Mouse (Mus musculus) splenic B cell, adult 2 months (primary cell): ENCODE measurements around the gene Gm17268.
A peak's percentile ranks its signal among the peaks of the same experiment; 100 is the strongest.

ENCODE experiments used
- DNase-seq: peaks from one replicate; pipeline ENCODE4 v3.0.0-alpha.2; 2011; ENCODE audit warnings: low read depth, low spot score
- H3K27me3 ChIP-seq: 2 replicates; pipeline ENCODE4 v1.6.1; 2012; ENCODE audit warnings: mild to moderate bottlenecking, low read length, moderate library complexity, mixed read lengths; ENCODE audit not compliant: control insufficient read depth, poor library complexity, insufficient read depth, severe bottlenecking
- H3K36me3 ChIP-seq: 2 replicates; pipeline ENCODE4 v1.6.1; 2012; ENCODE audit warnings: mild to moderate bottlenecking, low read length, moderate library complexity, mixed read lengths; ENCODE audit not compliant: control insufficient read depth, poor library complexity, insufficient read depth, severe bottlenecking

The Gm17268 gene

GRCm38 (mm10) chr11:82038535-82038934, at the start of gene Gm17268:
Gene Gm17268, minus strand, starts transcription at chr11:82038562.
- DNase-seq = no peak
- H3K27me3 ChIP-seq = no peaks in the 10 kb centered on the region

GRCm38 (mm10) chr11:82084360-82084759, 46.0 kb upstream of the Gm17268 start:
- Histone ChIP-seq H3K36me3 (no peaks in the 10 kb centered on the region), H3K27me3 (no peaks in the 10 kb centered on the region)
- DNase-seq = no peak

More at GRCm38 (mm10) chr11:82038535-82038934, at the start of gene Gm17268:
- no peaks in the 10 kb centered on the region for H3K36me3 ChIP-seq

DNA sequence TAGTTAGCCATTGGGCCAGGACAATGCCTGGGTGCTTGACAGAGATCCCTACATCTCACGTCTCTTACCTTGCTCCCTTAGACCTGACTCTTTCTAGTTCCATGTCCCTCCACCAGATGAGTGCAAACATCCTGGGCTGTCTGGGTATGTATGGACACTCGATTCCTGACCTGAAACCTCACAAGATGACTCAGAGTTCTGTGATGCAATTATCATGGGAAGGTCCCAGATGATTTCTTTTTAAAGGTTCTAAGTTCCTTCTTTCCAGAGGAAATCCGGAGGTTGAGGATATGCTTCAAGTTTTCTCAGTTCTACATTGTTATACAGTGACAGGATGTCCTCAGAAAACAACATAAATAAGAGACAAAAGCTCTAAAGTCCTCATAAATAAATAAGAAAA, 42.5 kb upstream of the Gm17268 start:
- H3K36me3 ChIP-seq = no peaks in the 10 kb centered on the region
- no peaks in the 10 kb centered on the region for H3K27me3 ChIP-seq
- no peak for DNase-seq

GRCm38 (mm10) chr11:82078136-82078730, 39.9 kb upstream of the Gm17268 start:
- no peaks in the 10 kb centered on the region for H3K36me3 ChIP-seq
- no peak for DNase-seq

GRCm38 (mm10) chr11:82077031-82077430, 38.7 kb upstream of the Gm17268 start:
- Histone ChIP-seq H3K27me3 (no peaks in the 10 kb centered on the region), H3K36me3 (no peaks in the 10 kb centered on the region)
- no peak for DNase-seq

More at GRCm38 (mm10) chr11:82078136-82078730, 39.9 kb upstream of the Gm17268 start:
- no peaks in the 10 kb centered on the region for H3K27me3 ChIP-seq

DNA sequence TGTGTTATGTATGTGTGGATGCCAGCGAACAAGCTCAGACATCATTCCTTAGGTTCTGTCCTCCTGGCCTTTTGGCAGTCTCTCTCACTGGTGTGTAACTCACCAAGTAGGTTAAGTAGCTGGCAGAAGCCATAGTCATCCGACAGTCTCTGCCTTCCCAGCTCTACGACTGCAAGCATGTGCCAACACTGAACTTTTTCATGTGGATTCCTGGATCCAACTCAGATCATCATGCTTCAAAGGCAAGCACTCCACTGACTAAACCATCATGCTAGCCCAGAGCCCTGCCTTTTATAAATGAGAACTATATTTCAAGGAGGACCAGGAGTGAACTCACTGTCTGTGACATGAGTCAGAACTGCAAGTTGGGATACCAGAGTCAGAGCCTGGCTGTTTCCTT, 35.3 kb upstream of the Gm17268 start:
- Histone ChIP-seq H3K36me3 (no peaks in the 10 kb centered on the region), H3K27me3 (no peaks in the 10 kb centered on the region)
- no peak for DNase-seq

GRCm38 (mm10) chr11:82072984-82073383, 34.6 kb upstream of the Gm17268 start:
- Histone ChIP-seq H3K36me3 (no peaks in the 10 kb centered on the region), H3K27me3 (no peaks in the 10 kb centered on the region)
- DNase-seq = no peak

DNA sequence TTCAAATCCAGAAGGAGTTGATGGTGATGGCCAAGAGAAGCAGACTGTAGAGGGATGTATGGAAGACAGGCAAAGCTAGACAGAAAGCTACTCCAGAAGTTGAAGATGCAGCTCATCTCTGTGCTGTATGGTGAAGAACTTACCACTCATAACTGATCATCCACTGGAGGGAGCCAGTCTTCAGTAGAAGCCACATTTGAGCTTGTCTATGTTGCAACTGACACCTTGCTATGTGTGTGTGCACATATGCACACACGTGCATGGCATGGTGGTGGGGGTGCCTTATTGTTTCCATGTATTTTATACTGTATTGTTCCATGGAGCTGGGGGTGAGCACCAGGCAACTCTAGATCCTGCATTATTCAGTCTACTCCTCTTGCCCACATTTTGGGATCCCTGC, 34.0 kb upstream of the Gm17268 start:
- no peaks in the 10 kb centered on the region for H3K36me3 ChIP-seq
- no peak for DNase-seq
- H3K27me3 ChIP-seq = no peaks in the 10 kb centered on the region

DNA sequence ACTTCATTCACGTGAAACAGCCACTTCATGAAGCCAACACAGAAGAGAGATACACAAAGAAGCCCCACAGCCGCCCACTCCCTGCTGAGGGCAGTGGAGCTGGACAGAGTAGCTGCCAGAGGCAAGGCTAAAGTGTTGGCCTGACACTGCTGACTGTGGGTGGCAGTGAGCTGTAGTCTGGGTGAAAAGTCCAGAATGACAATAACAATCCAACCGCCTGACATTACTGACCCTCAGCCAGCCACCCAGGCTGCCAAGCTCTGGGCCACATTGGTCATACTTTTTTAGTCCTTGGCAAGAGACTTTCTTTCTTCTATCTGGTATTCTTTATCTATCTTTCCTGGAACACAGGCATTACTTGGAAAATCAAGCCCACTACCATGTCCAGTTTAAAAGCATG, 32.7 kb upstream of the Gm17268 start:
- Histone ChIP-seq H3K36me3 (no peaks in the 10 kb centered on the region), H3K27me3 (no peaks in the 10 kb centered on the region)
- no peak for DNase-seq

DNA sequence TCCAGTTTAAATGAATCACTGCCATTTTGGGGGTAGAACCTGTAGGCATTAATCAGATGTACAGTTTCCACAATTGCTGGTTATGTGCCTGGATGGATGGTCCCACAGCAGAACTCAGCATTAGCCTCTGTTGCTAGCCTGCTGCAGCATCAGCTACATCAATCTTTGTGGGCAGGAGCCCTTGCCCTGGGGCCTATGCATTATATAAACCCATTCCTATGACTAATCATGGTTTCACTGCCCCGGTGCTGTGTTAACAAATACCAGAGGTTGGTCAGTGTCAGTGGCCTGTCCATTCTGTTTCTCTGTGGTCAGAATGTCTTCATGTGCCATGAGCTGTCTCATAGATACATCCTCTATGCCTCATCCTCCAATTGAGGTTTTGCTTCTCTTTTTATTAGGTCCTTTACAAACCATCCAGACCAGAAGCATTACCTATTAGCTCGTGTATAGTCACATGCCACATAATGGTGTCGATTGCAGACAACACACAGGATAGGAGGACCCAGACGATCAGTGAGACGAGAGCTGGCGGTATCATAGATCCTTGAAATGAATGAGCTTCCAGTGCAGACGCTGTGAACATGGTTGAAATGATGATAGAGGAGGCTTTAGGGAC, 28.7 kb upstream of the Gm17268 start:
- Histone ChIP-seq H3K27me3 (no peaks in the 10 kb centered on the region), H3K36me3 (no peaks in the 10 kb centered on the region)
- DNase-seq = no peak

GRCm38 (mm10) chr11:82063454-82063853, 25.1 kb upstream of the Gm17268 start:
- Histone ChIP-seq H3K27me3 (no peaks in the 10 kb centered on the region), H3K36me3 (no peaks in the 10 kb centered on the region)
- DNase-seq = no peak

GRCm38 (mm10) chr11:82062226-82062625, 23.9 kb upstream of the Gm17268 start:
- Histone ChIP-seq H3K27me3 (no peaks in the 10 kb centered on the region), H3K36me3 (no peaks in the 10 kb centered on the region)
- no peak for DNase-seq

DNA sequence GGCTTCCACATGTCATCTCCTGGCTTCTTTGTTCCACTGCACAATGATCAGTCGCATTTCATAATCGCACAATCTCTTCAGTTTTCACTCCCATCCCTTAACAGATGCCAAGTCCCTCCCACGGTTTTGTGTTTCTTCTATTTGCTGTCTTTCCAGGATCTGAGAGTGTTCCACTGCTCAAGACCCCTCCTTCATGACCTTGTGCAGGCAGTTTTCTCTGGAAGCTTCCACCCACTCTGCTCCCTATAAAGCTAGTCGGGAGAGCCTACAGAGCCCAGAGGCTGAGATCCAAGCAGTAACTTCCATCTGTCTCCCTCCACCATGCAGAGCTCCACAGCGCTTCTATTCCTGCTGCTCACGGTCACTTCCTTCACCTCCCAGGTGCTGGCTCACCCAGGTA, 19.3 kb upstream of the Gm17268 start, which contains the start of gene Ccl11:
Gene Ccl11 (plus strand): TSS at position 178 of the 400 bp plus-strand sequence.
- no peak for DNase-seq
- Histone ChIP-seq H3K27me3 (no peaks in the 10 kb centered on the region), H3K36me3 (no peaks in the 10 kb centered on the region)

GRCm38 (mm10) chr11:82053849-82054248, 15.5 kb upstream of the Gm17268 start:
- Histone ChIP-seq H3K36me3 (no peaks in the 10 kb centered on the region), H3K27me3 (no peaks in the 10 kb centered on the region)
- DNase-seq = no peak

GRCm38 (mm10) chr11:82047746-82048415, 9.5 kb upstream of the Gm17268 start:
- DNase-seq = peak; percentile 39
- no peaks in the 10 kb centered on the region for H3K27me3 ChIP-seq
- H3K36me3 ChIP-seq = no peaks in the 10 kb centered on the region
